9 mouse cellular contexts compared by ENCODE assay signal in genomic region chr4:143279016-143279415, GRCm38 (mm10). TPM values are rescaled to one million over a fixed set of nuclear protein-coding genes. Genes with fewer than 3 reads are reported as not detected.
DNase-seq lines count a peak whose midpoint lies in the region; ATAC-seq lines count a peak whose summit lies in the region.
"Had no signal": no experiment of that assay in that cellular context is flagged by ENCODE, and none has a peak within 500 bp of the region (broad histone marks: within the 10 kb centered on the region; RNA-seq: fewer than 3 reads in every experiment).

No protein-coding gene starts in this region.

- ATAC-seq in neural tube, embryonic 11.5 days (ENCODE audit: insufficient read depth, low FRiP score, low TSS enrichment): no peak
- no peak for ATAC-seq in frontal cortex, adult (ENCODE audit: low TSS enrichment)

- H3K4me3 ChIP-seq in neural tube, embryonic 11.5 days (ENCODE audit: low read depth, low read length): no peak overlapping the region
- H3K4me3 ChIP-seq in hindbrain, embryonic 10.5 days: no peak overlapping the region
- no peak overlapping the region for H3K4me3 ChIP-seq in midbrain, embryonic 10.5 days
- H3K4me3 ChIP-seq: heart, embryonic 15.5 days; megakaryocyte, embryonic 14.5 days had no signal

- no peaks in the 10 kb centered on the region for H3K9me3 ChIP-seq in neural tube, embryonic 11.5 days (ENCODE audit: control insufficient read depth, low read length)
- H3K9me3 ChIP-seq in hindbrain, embryonic 10.5 days: no peaks in the 10 kb centered on the region
- no peaks in the 10 kb centered on the region for H3K9me3 ChIP-seq in midbrain, embryonic 10.5 days (replicated peaks)
- H3K9me3 ChIP-seq: heart, embryonic 15.5 days had no signal

- 73% methylated on average over 5 of the region's 5 CpGs for WGBS in neural tube, embryonic 11.5 days
- WGBS in hindbrain, embryonic 10.5 days: 80% methylated on average over 5 of the region's 5 CpGs
- WGBS in midbrain, embryonic 10.5 days: 86% methylated on average over 5 of the region's 5 CpGs

- no peaks in the 10 kb centered on the region for H3K36me3 ChIP-seq in neural tube, embryonic 11.5 days (ENCODE audit: control insufficient read depth, insufficient read depth, low read length)
- H3K36me3 ChIP-seq in hindbrain, embryonic 10.5 days: peaks cover 48% of the 10 kb centered on the region
- peaks cover 49% of the 10 kb centered on the region for H3K36me3 ChIP-seq in midbrain, embryonic 10.5 days
- H3K36me3 ChIP-seq: heart, embryonic 15.5 days had no signal

- peak overlapping the region; percentile 81 for H3K27ac ChIP-seq in neural tube, embryonic 11.5 days (ENCODE audit: low read depth, low read length)
- H3K27ac ChIP-seq in hindbrain, embryonic 10.5 days: peak overlapping the region; percentile 90
- peak overlapping the region; percentile 87 for H3K27ac ChIP-seq in midbrain, embryonic 10.5 days (replicated peaks)

- H3K4me2 ChIP-seq in neural tube, embryonic 11.5 days (ENCODE audit: low read depth): no peak overlapping the region

- H3K9ac ChIP-seq in neural tube, embryonic 11.5 days (ENCODE audit: low read length): no peak overlapping the region
- H3K9ac ChIP-seq: heart, embryonic 15.5 days had no signal

- no peaks in the 10 kb centered on the region for H3K27me3 ChIP-seq in neural tube, embryonic 11.5 days (ENCODE audit: control insufficient read depth, insufficient read depth, low read length)
- H3K27me3 ChIP-seq in hindbrain, embryonic 10.5 days (ENCODE audit: insufficient read depth, poor library complexity, severe bottlenecking): no peaks in the 10 kb centered on the region
- no peaks in the 10 kb centered on the region for H3K27me3 ChIP-seq in midbrain, embryonic 10.5 days (ENCODE audit: low read depth, poor library complexity, severe bottlenecking)
- H3K27me3 ChIP-seq: heart, embryonic 15.5 days; megakaryocyte, embryonic 14.5 days had no signal

- peaks cover 10% of the 10 kb centered on the region; the same call in 1 of the 2 replicates for H3K4me1 ChIP-seq in neural tube, embryonic 11.5 days (ENCODE audit: control insufficient read depth, insufficient read depth, low read length)
- H3K4me1 ChIP-seq in hindbrain, embryonic 10.5 days (replicated peaks): peaks cover 29% of the 10 kb centered on the region
- H3K4me1 ChIP-seq in midbrain, embryonic 10.5 days: peaks cover 27% of the 10 kb centered on the region

- DNase-seq in neural tube, embryonic 11.5 days (ENCODE audit: low spot score): no peak
- no peak for DNase-seq in neural tube, embryonic 10.5 days (ENCODE audit: extremely low spot score, low spot score)
- DNase-seq in hindbrain, embryonic 10.5 days (ENCODE audit: low spot score): no peak
- no peak for DNase-seq in midbrain, embryonic 10.5 days (ENCODE audit: low spot score)
- no peak for DNase-seq in spleen, postnatal 4 days (ENCODE audit: low spot score in 2 of 2)
- DNase-seq in layer of hippocampus, postnatal 14 days (ENCODE audit: low spot score in 2 of 2): no peak

RNA-seq across cellular contexts. Expression of gene Pdpn, which starts 20.3 kb away (rescaled TPM):
- 140 and 147 TPM in 2 replicates for polyA plus RNA-seq in neural tube, embryonic 11.5 days (2014; fragmentation: Nextera tagmentation; extraction: Ambion mirVana)
- 85.2 and 113 TPM in 2 replicates for polyA plus RNA-seq in hindbrain, embryonic 10.5 days (2016; fragmentation: Nextera tagmentation; extraction: Ambion mirVana)
- 79.5 and 108 TPM in 2 replicates for polyA plus RNA-seq in midbrain, embryonic 10.5 days (2016; fragmentation: Nextera tagmentation; extraction: Ambion mirVana)
- 10 to 100 TPM; 14.2 to 19.7 TPM for total RNA-seq in layer of hippocampus, postnatal 14 days (2021)
